Mouse (Mus musculus) neural tube, embryonic 12.5 days (tissue): ENCODE measurements at regions not wholly inside any gene's neighbourhood (a gene's known extent, or its start where the extent isn't known, plus 50 kb on each side); places are given as distances from the start of the nearest gene placed in this dataset.

Experiments
- ATAC-seq: fragments of 200-750 bp; cut with Nextera tagmentation; 2 replicates; pipeline ENCODE4 v1.8.0; 2017; ENCODE audit warnings: low read depth, mild to moderate bottlenecking, moderate TSS enrichment, moderate library complexity; ENCODE audit not compliant: low FRiP score
- H3K27ac ChIP-seq: fragments of 300-500 bp; sonication (generic); 2 replicates; pipeline ENCODE4 v1.5.1; 2016
- H3K27me3 ChIP-seq: fragments of 300-500 bp; sonication (generic); replicated peaks from 2 replicates; pipeline ENCODE4 v1.6.1; 2016; ENCODE audit warnings: mild to moderate bottlenecking
- H3K36me3 ChIP-seq: fragments of 300-500 bp; sonication (generic); 2 replicates; pipeline ENCODE4 v1.6.1; 2016; ENCODE audit warnings: mild to moderate bottlenecking
- H3K4me1 ChIP-seq: fragments of 300-500 bp; sonication (generic); 2 replicates; pipeline ENCODE4 v1.6.1; 2016
- H3K4me2 ChIP-seq: fragments of 300-500 bp; sonication (generic); replicated peaks from 2 replicates; pipeline ENCODE4 v1.6.1; 2016; ENCODE audit warnings: mild to moderate bottlenecking
- H3K4me3 ChIP-seq: fragments of 300-500 bp; sonication (generic); 2 replicates; pipeline ENCODE4 v1.5.1; 2016
- H3K9ac ChIP-seq: fragments of 300-500 bp; sonication (generic); 2 replicates; pipeline ENCODE4 v1.6.1; 2016; ENCODE audit warnings: mild to moderate bottlenecking
- H3K9me3 ChIP-seq: fragments of 300-500 bp; sonication (generic); 2 replicates; pipeline ENCODE4 v1.6.1; 2016; ENCODE audit warnings: mild to moderate bottlenecking
- WGBS: fragments of 180-500 bp; shearing (Covaris S2); methylation state at CpG from one replicate; pipeline ENCODE4 v1.1.7; 2016; 5-methylcytosine and 5-hydroxymethylcytosine counted together

GRCm38 (mm10) chr12:106841996-106842395 is 646.4 kb upstream of the 3110018I06Rik start:
- Histone ChIP-seq H3K9ac (no peak overlapping the region), H3K36me3 (no peaks in the 10 kb centered on the region), H3K4me2 (no peak overlapping the region), H3K4me3 (no peak overlapping the region), H3K27ac (no peak overlapping the region), H3K9me3 (no peaks in the 10 kb centered on the region), H3K27me3 (no peaks in the 10 kb centered on the region), H3K4me1 (peaks cover 30% of the 10 kb centered on the region)
- 73% methylated on average over 8 of the region's 8 CpGs for whole genome bisulfite sequencing
- ATAC-seq: no peak

GRCm38 (mm10) chr12:106842396-106842795 is 646.0 kb upstream of the 3110018I06Rik start:
- Histone ChIP-seq H3K9me3 (no peaks in the 10 kb centered on the region), H3K27me3 (no peaks in the 10 kb centered on the region), H3K4me3 (no peak overlapping the region), H3K27ac (no peak overlapping the region), H3K4me2 (no peak overlapping the region), H3K36me3 (no peaks in the 10 kb centered on the region), H3K9ac (no peak overlapping the region), H3K4me1 (peaks cover 30% of the 10 kb centered on the region)
- ATAC-seq: no peak
- 52% methylated on average over 8 of the region's 8 CpGs for WGBS

- WGBS: 68% methylated on average over 4 of the region's 4 CpGs
- H3K9me3 ChIP-seq: no peaks in the 10 kb centered on the region
- no peak overlapping the region for H3K9ac ChIP-seq
- no peak overlapping the region for H3K4me2 ChIP-seq
- no peaks in the 10 kb centered on the region for H3K27me3 ChIP-seq
- H3K27ac ChIP-seq: no peak overlapping the region
- no peak for ATAC-seq
- H3K4me1 ChIP-seq: peaks cover 3% of the 10 kb centered on the region; the same call in 1 of the 2 replicates
- H3K36me3 ChIP-seq: no peaks in the 10 kb centered on the region
- H3K4me3 ChIP-seq: no peak overlapping the region
These were observed 636.8 kb upstream of the 3110018I06Rik start for GRCm38 (mm10) chr12:106851666-106852065.

GRCm38 (mm10) chr12:106852736-106853135 is 635.7 kb upstream of the 3110018I06Rik start:
- H3K4me1 ChIP-seq: peaks cover 3% of the 10 kb centered on the region; the same call in 1 of the 2 replicates
- no peaks in the 10 kb centered on the region for H3K27me3 ChIP-seq
- H3K36me3 ChIP-seq: no peaks in the 10 kb centered on the region
- no peaks in the 10 kb centered on the region for H3K9me3 ChIP-seq
- H3K4me3 ChIP-seq: no peak overlapping the region
- no peak overlapping the region for H3K4me2 ChIP-seq
- H3K9ac ChIP-seq: no peak overlapping the region
- WGBS: 77% methylated on average over 8 of the region's 8 CpGs
- no peak for ATAC-seq
- H3K27ac ChIP-seq: no peak overlapping the region

- Histone ChIP-seq H3K9ac (no peak overlapping the region), H3K4me1 (0 out of 2 replicates have a peak, but pooled peaks cover 3% of the 10 kb centered on the region), H3K27ac (no peak overlapping the region), H3K4me2 (no peak overlapping the region), H3K4me3 (no peak overlapping the region), H3K36me3 (no peaks in the 10 kb centered on the region), H3K9me3 (no peaks in the 10 kb centered on the region), H3K27me3 (no peaks in the 10 kb centered on the region)
- 30% methylated on average over 11 of the region's 11 CpGs for WGBS
- ATAC-seq: no peak
These were observed 634.7 kb upstream of the 3110018I06Rik start for GRCm38 (mm10) chr12:106853711-106854240.

- no peak for ATAC-seq
- H3K9me3 ChIP-seq: no peaks in the 10 kb centered on the region
These were observed 632.9 kb upstream of the 3110018I06Rik start for GRCm38 (mm10) chr12:106855520-106855919.

GRCm38 (mm10) chr12:106861638-106862037 is 626.8 kb upstream of the 3110018I06Rik start:
- WGBS: 87% methylated on average over 5 of the region's 5 CpGs
- H3K27ac ChIP-seq: no peak overlapping the region

More at GRCm38 (mm10) chr12:106855520-106855919, 632.9 kb upstream of the 3110018I06Rik start:
- H3K27me3 ChIP-seq: no peaks in the 10 kb centered on the region
- H3K4me1 ChIP-seq: 0 out of 2 replicates have a peak, but pooled peaks cover 3% of the 10 kb centered on the region
- 28% methylated on average over 2 of the region's 2 CpGs for WGBS
- H3K27ac ChIP-seq: no peak overlapping the region
- H3K9ac ChIP-seq: no peak overlapping the region
- H3K36me3 ChIP-seq: no peaks in the 10 kb centered on the region
- H3K4me3 ChIP-seq: no peak overlapping the region
- no peak overlapping the region for H3K4me2 ChIP-seq

GRCm38 (mm10) chr12:106864076-106864475 is 624.4 kb upstream of the 3110018I06Rik start:
- no peaks in the 10 kb centered on the region for H3K4me1 ChIP-seq
- ATAC-seq: no peak
- no peaks in the 10 kb centered on the region for H3K27me3 ChIP-seq
- no peak overlapping the region for H3K9ac ChIP-seq
- no peaks in the 10 kb centered on the region for H3K9me3 ChIP-seq
- H3K4me2 ChIP-seq: no peak overlapping the region
- no peaks in the 10 kb centered on the region for H3K36me3 ChIP-seq
- no peak overlapping the region for H3K4me3 ChIP-seq
- H3K27ac ChIP-seq: no peak overlapping the region
- WGBS: 94% methylated on average over 8 of the region's 8 CpGs

More at GRCm38 (mm10) chr12:106861638-106862037, 626.8 kb upstream of the 3110018I06Rik start:
- no peaks in the 10 kb centered on the region for H3K9me3 ChIP-seq
- no peak for ATAC-seq
- H3K36me3 ChIP-seq: no peaks in the 10 kb centered on the region
- H3K9ac ChIP-seq: no peak overlapping the region
- no peaks in the 10 kb centered on the region for H3K4me1 ChIP-seq
- H3K27me3 ChIP-seq: no peaks in the 10 kb centered on the region
- H3K4me2 ChIP-seq: no peak overlapping the region
- no peak overlapping the region for H3K4me3 ChIP-seq

- Histone ChIP-seq H3K36me3 (no peaks in the 10 kb centered on the region), H3K4me1 (no peaks in the 10 kb centered on the region), H3K27me3 (no peaks in the 10 kb centered on the region), H3K9ac (no peak overlapping the region), H3K4me3 (no peak overlapping the region), H3K27ac (no peak overlapping the region), H3K4me2 (no peak overlapping the region), H3K9me3 (no peaks in the 10 kb centered on the region)
- no peak for ATAC-seq
- 68% methylated on average over 6 of the region's 6 CpGs for WGBS
These were observed 620.4 kb upstream of the 3110018I06Rik start for GRCm38 (mm10) chr12:106868036-106868435.

GRCm38 (mm10) chr12:106871481-106871880 is 617.0 kb upstream of the 3110018I06Rik start:
- Histone ChIP-seq H3K27ac (no peak overlapping the region), H3K36me3 (no peaks in the 10 kb centered on the region), H3K4me1 (no peaks in the 10 kb centered on the region), H3K27me3 (no peaks in the 10 kb centered on the region), H3K4me3 (no peak overlapping the region), H3K9me3 (no peaks in the 10 kb centered on the region), H3K4me2 (no peak overlapping the region), H3K9ac (no peak overlapping the region)
- 86% methylated on average over 11 of the region's 11 CpGs for WGBS
- no peak for ATAC-seq

GRCm38 (mm10) chr12:106872966-106873730 is 615.3 kb upstream of the 3110018I06Rik start:
- 88% methylated on average over 11 of the region's 11 CpGs for WGBS
- ATAC-seq: no peak
- H3K9ac ChIP-seq: no peak overlapping the region

GRCm38 (mm10) chr12:106890319-106890718 is 598.1 kb upstream of the 3110018I06Rik start:
- Histone ChIP-seq H3K27me3 (no peaks in the 10 kb centered on the region), H3K36me3 (no peaks in the 10 kb centered on the region), H3K4me3 (no peak overlapping the region), H3K4me1 (no peaks in the 10 kb centered on the region), H3K4me2 (no peak overlapping the region), H3K9me3 (no peaks in the 10 kb centered on the region), H3K9ac (no peak overlapping the region), H3K27ac (no peak overlapping the region)
- WGBS: 86% methylated on average over 6 of the region's 6 CpGs
- ATAC-seq: no peak

More at GRCm38 (mm10) chr12:106872966-106873730, 615.3 kb upstream of the 3110018I06Rik start:
- H3K27ac ChIP-seq: no peak overlapping the region
- H3K4me1 ChIP-seq: no peaks in the 10 kb centered on the region
- no peaks in the 10 kb centered on the region for H3K27me3 ChIP-seq
- H3K4me3 ChIP-seq: no peak overlapping the region
- H3K9me3 ChIP-seq: no peaks in the 10 kb centered on the region
- H3K4me2 ChIP-seq: no peak overlapping the region
- no peaks in the 10 kb centered on the region for H3K36me3 ChIP-seq
